Mouse (Mus musculus): ENCODE results near the gene Sult1c1.

GRCm38 (mm10) chr17:54003522-54003921 is 13.0 kb upstream of the Sult1c1 start:
- TF ChIP-seq POLR2A (IDR thresholded peaks at IDR 0.05; ENCODE audit: extremely low read depth, insufficient read depth, low read length) (no peak), CTCF (IDR thresholded peaks at IDR 0.05; ENCODE audit: low read depth, low read length) (no peak)

Data from liver, adult 2 months (tissue).